Mouse (Mus musculus) left cerebral cortex, adult 2 months (tissue): ENCODE data around the gene Rln3. TPM values are rescaled to one million over a fixed set of nuclear protein-coding genes. Genes with fewer than 3 reads are reported as not detected.

Source experiments
- DNase-seq, 2 experiments: peaks; one replicate each; pipeline ENCODE4 v3.0.0; 2021 to 2022; ENCODE audit warnings: low spot score in 2 of 2, mixed read lengths in 1 of 2; ENCODE audit errors: extremely low spot score in 1 of 2
- H3K27ac ChIP-seq: fragments of 200-600 bp; 2 replicates; pipeline ENCODE4 v1.8.1; 2022
- H3K4me3 ChIP-seq: fragments of 200-600 bp; 2 replicates; pipeline ENCODE4 v1.8.1; 2022
- CTCF ChIP-seq: fragments of 200-600 bp; IDR thresholded peaks from 2 replicates; pipeline ENCODE4 v1.8.1; 2022; ENCODE audit warnings: antibody characterized with exemption, mild to moderate bottlenecking, moderate library complexity
- intact Hi-C: fragments of 180-260 bp; cut with DNase I; formaldehyde crosslinking; loops from one replicate; pipeline ENCODE4 v1.15.1; 2025
- long read RNA-seq, 2 experiments: library from polyadenylated mRNA; stranded (forward); transcript quantifications; one replicate each; pipeline ENCODE4 v2.0.0; 2021; ENCODE audit warnings: borderline mapping rate in 2 of 2
- total RNA-seq, 2 experiments: library from RNA; stranded (reverse); gene quantifications; 2 replicates each; pipeline ENCODE4 v1.2.3; 2021

The Rln3 gene
- total RNA-seq = not detected
- long read RNA-seq, experiment 1 = 0 reads
- long read RNA-seq, experiment 2 = 0 reads

DNA sequence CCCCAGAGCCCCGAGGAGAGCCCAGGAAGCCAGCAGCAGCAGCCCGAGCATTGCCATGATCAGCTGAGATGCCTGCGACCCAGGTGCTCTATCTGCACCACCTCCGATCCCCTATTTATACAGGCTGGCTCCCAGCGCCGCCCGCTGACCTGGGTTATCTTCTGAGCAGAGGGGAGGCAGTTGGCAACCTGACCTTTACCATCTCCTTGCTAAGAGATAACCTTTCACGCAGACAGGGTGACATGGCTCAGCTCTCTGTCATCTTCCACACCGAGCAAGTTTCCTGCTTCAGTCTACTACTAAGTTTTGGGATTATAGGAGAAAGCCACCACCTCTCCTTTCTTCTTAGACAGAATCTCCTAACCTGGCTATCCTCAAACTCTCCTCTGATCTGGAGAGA, at the start of gene Rln3:
TSS of gene Rln3 (minus strand) at position 101 of the 400 bp plus-strand sequence.
- Histone ChIP-seq H3K4me3 (no peak within 1 kb of the TSS), H3K27ac (no peak within 1 kb of the TSS)
- no peak for TF ChIP-seq CTCF
- intact Hi-C loops = loop anchor here (5.0 kb wide), 1 partner anchor 127 kb away; no protein-coding TSS in a partner anchor
- no peak for DNase-seq

DNA sequence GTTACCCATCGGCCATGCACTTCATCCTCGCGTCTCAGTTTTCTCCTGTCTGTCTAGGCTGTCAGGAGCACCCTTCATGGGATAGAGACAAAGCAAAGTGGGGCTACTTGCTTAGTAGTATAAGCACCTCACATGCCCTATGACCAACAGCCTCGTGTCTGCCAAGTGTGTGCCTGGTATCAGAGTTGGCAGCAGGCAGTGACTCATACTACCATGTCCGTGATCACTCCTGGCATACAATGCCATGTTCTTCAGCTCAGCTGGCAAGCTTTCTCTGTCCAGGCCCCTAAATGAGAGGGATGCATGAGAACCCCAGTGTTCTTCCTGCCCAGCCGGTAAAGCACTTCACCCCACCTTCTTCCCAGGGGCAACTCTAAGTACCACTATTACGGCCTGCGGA, 45.8 kb upstream of the Rln3 start:
- no peak for TF ChIP-seq CTCF
- Histone ChIP-seq H3K27ac (no peak overlapping the region), H3K4me3 (no peak overlapping the region)
- intact Hi-C loops = no loop called here
- no peak for DNase-seq

DNA sequence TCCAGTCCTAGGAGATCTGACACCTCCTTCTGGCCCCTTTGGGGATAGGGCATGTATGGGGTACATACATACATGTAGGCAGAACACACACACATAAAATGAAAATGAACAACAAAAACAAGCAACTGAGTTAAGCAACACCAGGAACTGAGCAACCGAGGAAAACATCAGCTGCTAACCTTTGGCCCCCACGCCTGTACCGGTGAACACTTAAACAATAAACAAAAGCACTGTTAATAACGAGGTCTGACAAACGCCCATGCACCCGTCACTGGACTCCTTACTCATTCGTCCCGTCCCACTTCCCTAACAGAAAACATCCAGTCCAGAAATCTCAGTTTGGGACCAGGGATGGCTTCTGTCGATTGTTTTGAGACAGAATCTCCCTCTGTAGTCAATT, 44.5 kb upstream of the Rln3 start:
- no peak for DNase-seq
- TF ChIP-seq CTCF = no peak
- intact Hi-C loops = no loop called here

DNA sequence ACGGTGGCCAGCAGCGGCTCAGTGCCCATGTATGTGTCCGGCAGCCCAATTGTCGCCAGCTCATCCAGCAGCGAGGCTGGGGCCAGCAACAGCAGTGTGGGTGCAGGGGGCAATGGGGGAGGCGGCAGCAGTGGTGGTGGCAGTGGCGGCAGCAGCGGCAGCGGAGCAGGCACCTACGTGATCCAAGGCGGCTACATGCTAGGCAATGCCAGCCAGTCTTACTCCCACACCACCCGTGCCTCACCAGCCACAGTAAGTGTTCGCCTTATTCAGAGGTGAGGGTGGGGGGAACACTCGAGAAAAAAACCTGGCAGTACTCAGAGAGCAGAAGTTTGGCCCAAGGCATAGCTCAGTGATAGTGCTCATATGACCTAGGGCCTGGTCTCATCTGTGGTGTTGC, 43.0 kb upstream of the Rln3 start:
- DNase-seq = no peak
- intact Hi-C loops = no loop called here
- TF ChIP-seq CTCF = no peak

More for the DNA sequence above, 44.5 kb upstream of the Rln3 start:
- Histone ChIP-seq H3K27ac (no peak overlapping the region), H3K4me3 (no peak overlapping the region)

DNA sequence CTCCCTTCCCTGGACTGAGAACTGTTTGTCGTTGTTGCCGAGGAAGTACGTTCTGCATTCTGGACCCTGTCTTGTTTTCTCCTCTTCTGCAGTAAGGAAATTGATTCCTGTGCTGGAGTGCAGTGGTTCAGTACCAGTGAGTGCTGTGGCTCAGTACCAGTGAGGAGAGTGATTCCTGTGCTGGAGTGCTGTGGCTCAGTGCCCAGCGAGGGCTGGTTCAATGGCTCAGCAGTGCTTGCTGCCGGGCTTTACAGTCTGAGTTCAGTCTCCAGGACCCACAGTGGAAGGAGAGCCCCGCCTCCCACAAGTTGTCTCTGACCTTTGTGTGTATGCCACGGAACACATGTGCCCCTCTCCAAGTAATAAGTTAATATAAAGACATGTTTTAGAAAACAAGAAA, 42.4 kb upstream of the Rln3 start:
- TF ChIP-seq CTCF = no peak
- no peak for DNase-seq
- no peak overlapping the region for H3K4me3 ChIP-seq
- intact Hi-C loops = no loop called here
- H3K27ac ChIP-seq = no peak overlapping the region

More for the DNA sequence above, 43.0 kb upstream of the Rln3 start:
- H3K27ac ChIP-seq = no peak overlapping the region
- H3K4me3 ChIP-seq = no peak overlapping the region

DNA sequence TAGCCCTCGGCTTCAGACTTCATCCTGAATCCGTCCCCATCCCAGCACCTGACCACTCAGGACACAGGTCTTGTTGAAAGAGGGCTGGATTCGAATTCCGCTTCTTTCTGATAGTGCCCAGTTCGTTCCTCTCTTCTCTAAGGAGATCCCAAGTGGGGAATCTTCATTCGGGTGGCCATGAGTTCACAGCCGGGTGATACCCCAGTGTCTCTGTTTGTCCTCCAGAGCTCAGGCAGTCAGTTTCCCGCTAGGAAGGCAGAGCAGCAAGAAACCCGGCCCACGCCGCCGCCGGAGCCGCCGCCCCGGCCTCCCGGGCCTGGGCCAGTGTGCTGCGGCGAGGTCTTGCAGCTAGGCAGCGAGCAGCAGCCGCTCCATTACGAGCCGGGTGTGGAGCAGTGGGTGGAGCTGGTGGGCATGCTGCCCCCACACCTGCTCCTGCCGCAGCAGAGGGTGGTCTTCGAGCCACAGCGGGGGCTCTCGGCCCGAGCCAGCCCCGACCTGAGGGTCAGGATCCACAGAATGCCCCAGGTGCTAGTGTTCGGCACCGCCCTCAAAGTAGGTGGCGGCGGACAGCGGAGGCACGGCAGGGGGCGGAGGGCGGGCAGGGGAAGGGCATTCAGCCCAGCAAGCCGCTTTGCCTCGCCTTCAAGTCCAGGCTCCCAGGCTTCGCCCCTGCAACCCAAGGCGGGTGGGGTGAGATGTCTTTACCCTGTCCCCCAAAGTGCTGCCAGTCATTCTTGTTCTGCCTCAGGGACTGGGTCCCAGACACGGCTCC, 39.7 kb upstream of the Rln3 start:
- no peak for DNase-seq
- no peak for TF ChIP-seq CTCF
- intact Hi-C loops = no loop called here
- H3K27ac ChIP-seq = no peak overlapping the region
- H3K4me3 ChIP-seq = no peak overlapping the region

DNA sequence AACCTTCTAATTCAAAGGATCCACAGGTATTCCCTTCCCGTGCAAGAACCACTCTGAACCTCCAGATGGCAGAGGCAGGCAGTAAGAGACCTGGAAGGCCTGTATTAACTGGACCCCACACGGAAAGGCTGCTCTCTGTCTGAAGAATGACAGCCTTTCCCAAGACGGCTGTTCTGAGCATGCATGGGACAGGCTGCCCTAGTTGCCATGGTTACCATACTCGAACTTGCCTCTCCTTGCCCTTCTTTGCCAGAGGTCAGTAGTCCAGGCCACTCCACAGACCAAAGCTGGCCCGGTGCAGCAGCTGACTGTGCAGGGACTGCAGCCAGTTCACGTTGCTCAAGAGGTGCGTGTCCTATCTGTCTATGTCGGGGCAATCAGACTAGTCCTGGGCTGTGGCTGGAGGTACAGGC, 39.0 kb upstream of the Rln3 start:
- no peak overlapping the region for H3K27ac ChIP-seq
- intact Hi-C loops = no loop called here
- no peak; the same call in 1 of the 2 replicates for TF ChIP-seq CTCF
- no peak for DNase-seq
- no peak overlapping the region for H3K4me3 ChIP-seq

DNA sequence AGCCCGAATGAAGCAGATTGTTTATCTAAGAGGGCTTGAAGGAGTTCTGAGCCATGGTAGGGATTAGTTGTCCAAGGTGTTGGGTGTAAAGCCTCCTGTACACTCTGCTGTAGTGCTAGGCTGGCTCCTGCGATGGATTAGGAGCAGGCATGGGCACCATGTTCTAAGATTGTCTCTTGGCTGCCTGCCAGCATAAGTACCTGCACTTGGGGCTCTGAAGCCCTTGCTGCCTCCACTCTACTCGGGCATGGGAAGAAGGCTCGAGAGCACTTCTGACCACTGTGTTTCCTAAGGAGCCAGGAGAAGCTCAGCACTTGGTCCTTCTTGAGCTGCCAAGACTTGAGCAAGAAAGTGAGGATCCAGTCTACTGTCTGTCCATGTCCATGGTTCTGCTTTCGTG, 34.4 kb upstream of the Rln3 start:
- no peak overlapping the region for H3K27ac ChIP-seq
- DNase-seq = no peak
- TF ChIP-seq CTCF = no peak
- no peak overlapping the region for H3K4me3 ChIP-seq
- intact Hi-C loops = no loop called here

DNA sequence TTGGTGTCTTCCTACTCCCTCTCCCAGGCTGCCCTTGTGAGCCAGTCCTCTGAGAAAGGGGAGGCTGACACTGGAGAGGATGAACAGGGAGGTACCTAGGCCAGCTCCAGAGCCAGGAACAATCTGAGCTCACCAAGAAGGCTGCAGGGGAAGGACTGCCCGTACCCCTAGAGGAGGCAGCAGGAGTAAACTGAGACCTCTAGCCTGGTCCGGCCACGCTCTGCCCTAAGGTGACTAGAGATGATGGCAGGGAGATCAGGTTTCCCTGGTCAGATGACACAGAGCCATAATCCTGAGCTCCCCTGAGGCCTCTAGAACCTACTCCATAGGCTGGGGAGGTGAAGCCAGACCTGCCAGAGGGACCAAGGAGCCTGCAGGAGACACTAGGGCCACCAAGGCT, 32.0 kb upstream of the Rln3 start:
- intact Hi-C loops = no loop called here
- Histone ChIP-seq H3K4me3 (no peak overlapping the region), H3K27ac (no peak overlapping the region)
- DNase-seq = no peak
- TF ChIP-seq CTCF = no peak

DNA sequence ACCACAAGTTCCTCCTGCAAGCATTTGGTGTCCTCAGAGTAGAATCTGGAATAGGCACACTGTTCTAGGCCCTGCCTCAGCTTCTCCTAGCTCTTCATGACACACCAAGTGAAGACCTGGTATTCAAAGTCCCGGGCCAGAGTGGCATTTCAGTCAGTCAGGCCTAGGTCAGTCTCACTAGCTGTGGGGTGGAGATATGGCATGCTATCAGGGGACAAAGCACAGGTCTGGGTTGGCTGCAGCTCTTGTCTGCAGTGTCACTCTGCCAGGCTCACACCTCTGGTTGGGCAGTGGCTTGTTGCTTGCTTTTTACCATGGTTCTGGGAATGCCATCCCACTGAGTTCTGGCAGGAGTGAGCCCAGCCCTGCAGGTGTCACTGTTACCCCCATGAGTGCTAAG, 31.6 kb upstream of the Rln3 start:
- TF ChIP-seq CTCF = no peak; the same call in 1 of the 2 replicates
- Histone ChIP-seq H3K27ac (no peak overlapping the region), H3K4me3 (no peak overlapping the region)
- intact Hi-C loops = no loop called here
- DNase-seq = no peak

DNA sequence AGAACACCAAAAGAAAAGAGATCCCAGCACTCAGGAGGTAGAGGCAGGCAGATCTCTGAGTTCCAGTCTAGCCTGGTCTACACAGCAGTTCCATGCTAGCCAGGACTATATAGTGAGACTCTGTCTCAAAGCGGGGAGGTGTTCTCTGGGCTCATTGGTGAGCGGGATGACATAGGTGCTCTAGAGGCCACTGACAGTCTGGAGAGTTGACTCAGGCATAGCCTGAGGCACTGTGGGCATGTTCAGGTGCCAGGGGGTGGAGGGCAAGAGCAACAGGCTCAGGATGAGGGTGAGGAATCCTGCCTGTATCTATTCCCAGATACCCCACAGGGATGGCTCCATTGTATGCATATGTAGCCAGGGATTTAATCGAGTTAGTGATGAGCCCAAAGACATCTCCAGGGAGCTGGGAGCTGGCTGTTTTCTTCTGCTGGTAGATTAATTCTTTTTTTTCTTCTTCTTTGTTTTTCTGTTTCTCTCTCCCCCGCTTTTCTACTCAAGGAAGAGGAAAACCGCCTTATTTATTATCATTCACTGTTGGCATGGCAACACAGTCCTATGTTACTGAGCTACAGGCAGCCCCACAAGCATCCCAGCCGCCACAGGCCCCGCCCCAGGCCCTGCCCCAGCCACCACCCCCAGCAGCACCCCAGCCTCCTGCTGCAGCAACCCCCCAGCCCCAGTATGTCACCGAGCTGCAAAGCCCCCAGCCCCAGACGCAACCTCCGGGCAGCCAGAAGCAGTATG, 28.6 kb upstream of the Rln3 start:
- intact Hi-C loops = no loop called here
- TF ChIP-seq CTCF = no peak
- Histone ChIP-seq H3K27ac (peak overlapping the region; percentile 30; the same call in 1 of the 2 replicates), H3K4me3 (no peak overlapping the region)
- DNase-seq = peak in 1 of 2 experiments; percentile 16

DNA sequence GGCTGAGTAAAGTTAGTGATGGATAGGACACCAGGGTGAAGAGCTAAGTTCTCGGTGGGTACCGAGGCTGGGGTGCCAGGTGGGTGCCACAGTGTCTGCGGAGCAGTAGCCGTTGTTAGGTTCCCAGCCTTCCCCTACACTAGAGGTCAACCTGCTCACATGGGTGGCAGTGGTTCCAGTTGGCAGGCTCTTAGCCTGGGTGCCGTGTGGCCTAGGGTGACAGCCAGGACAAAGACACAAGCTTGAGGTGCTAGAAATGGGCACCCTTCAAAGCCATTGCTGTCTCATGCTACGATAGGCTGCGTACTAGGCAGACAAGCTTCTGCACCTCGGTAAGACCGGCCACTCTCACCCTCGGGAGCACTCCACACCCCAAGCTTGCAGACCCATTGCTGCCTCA, 27.5 kb upstream of the Rln3 start:
- intact Hi-C loops = no loop called here
- Histone ChIP-seq H3K4me3 (no peak overlapping the region), H3K27ac (0 out of 2 replicates have a peak overlapping the region, but pooled peaks have one; percentile 19)
- TF ChIP-seq CTCF = no peak
- no peak for DNase-seq
